Mouse (Mus musculus) heart, embryonic 13.5 days (tissue): ENCODE data around the gene Ttll4. TPM values are rescaled to one million over a fixed set of nuclear protein-coding genes. Genes with fewer than 3 reads are reported as not detected.

Source experiments
- ATAC-seq: fragments of 200-750 bp; cut with Nextera tagmentation; 2 replicates; pipeline ENCODE4 v1.8.0; 2017; ENCODE audit warnings: moderate TSS enrichment; ENCODE audit not compliant: insufficient number of reproducible peaks, low FRiP score, low TSS enrichment; ENCODE audit errors: extremely low read depth
- H3K27ac ChIP-seq: fragments of 300-500 bp; sonication (generic); replicated peaks from 2 replicates; pipeline ENCODE4 v1.5.1; 2015; ENCODE audit warnings: moderate library complexity, mild to moderate bottlenecking, inconsistent platforms
- H3K27me3 ChIP-seq: fragments of 300-500 bp; sonication (generic); replicated peaks from 2 replicates; pipeline ENCODE4 v1.6.1; 2015; ENCODE audit warnings: mild to moderate bottlenecking, inconsistent platforms
- H3K36me3 ChIP-seq: fragments of 300-500 bp; sonication (generic); 2 replicates; pipeline ENCODE4 v1.6.1; 2015; ENCODE audit warnings: mild to moderate bottlenecking, inconsistent platforms
- H3K4me1 ChIP-seq: fragments of 300-500 bp; sonication (generic); 2 replicates; pipeline ENCODE4 v1.6.1; 2015; ENCODE audit warnings: inconsistent platforms
- H3K4me2 ChIP-seq: fragments of 300-500 bp; sonication (generic); 2 replicates; pipeline ENCODE4 v1.6.1; 2015; ENCODE audit warnings: inconsistent platforms, mild to moderate bottlenecking, moderate library complexity
- H3K4me3 ChIP-seq: fragments of 300-500 bp; sonication (generic); 2 replicates; pipeline ENCODE4 v1.5.1; 2015; ENCODE audit warnings: moderate library complexity, mild to moderate bottlenecking, inconsistent platforms
- H3K9ac ChIP-seq: fragments of 300-500 bp; sonication (generic); 2 replicates; pipeline ENCODE4 v1.6.1; 2015; ENCODE audit warnings: inconsistent platforms, mild to moderate bottlenecking, moderate library complexity
- H3K9me3 ChIP-seq: fragments of 300-500 bp; sonication (generic); 2 replicates; pipeline ENCODE4 v1.6.1; 2016; ENCODE audit warnings: inconsistent platforms
- WGBS: fragments of 180-500 bp; shearing (Covaris S2); methylation state at CpG from one replicate; pipeline ENCODE4 v1.1.7; 2015; ENCODE audit warnings: mixed read lengths; 5-methylcytosine and 5-hydroxymethylcytosine counted together
- polyA plus RNA-seq: library from polyadenylated mRNA; unstranded; fragments of >200 nt; fragmentation: Nextera tagmentation; extraction: Ambion mirVana; gene quantifications from 2 replicates; pipeline ENCODE4 v1.2.1, GENCODE M21; 2015

Ttll4 gene
- 8.0 and 9.1 TPM in 2 replicates for polyA plus RNA-seq

GRCm38 (mm10) chr1:74661448-74662195 lies at the start of gene Ttll4:
Ttll4 (plus strand) TSS chr1:74661745.
- Histone ChIP-seq H3K9ac (peak within 1 kb of the TSS; percentile 93), H3K4me1 (peaks cover 37% of the 10 kb centered on the region), H3K4me2 (peak within 1 kb of the TSS; percentile 82), H3K9me3 (no peaks in the 10 kb centered on the region), H3K4me3 (peak within 1 kb of the TSS; percentile 78), H3K36me3 (0 out of 2 replicates have a peak, but pooled peaks cover 8% of the 10 kb centered on the region), H3K27me3 (no peaks in the 10 kb centered on the region), H3K27ac (peak within 1 kb of the TSS; percentile 86)
- ATAC-seq: peak; percentile 98
- 1% methylated on average over 62 of the region's 66 CpGs for WGBS

DNA sequence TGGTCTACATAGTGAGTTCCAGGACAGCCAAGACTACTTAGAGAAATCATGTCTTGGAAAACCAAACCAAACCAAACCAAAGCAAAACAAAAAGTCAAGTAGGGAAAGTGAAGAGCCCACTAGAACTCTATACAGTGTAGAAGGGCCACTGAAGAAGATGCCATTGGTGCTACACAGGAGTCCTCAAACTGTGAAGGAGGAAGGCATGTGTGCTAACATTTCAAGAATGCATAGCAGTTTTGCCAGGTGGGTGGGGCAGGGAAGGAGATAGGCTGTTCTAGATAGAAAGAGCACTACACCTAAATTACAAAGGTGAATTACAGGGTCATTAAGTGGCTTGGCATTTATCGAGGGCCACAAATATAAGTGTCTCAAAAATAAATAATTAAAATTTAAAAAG lies 37.4 kb upstream of the Ttll4 start:
- WGBS: 92% methylated on average over 1 of the region's 1 CpGs
- Histone ChIP-seq H3K27ac (no peak overlapping the region), H3K36me3 (no peaks in the 10 kb centered on the region), H3K27me3 (no peaks in the 10 kb centered on the region), H3K9ac (no peak overlapping the region), H3K4me1 (peaks cover 7% of the 10 kb centered on the region; the same call in 1 of the 2 replicates), H3K4me2 (no peak overlapping the region), H3K9me3 (no peaks in the 10 kb centered on the region), H3K4me3 (no peak overlapping the region)
- ATAC-seq: no peak

GRCm38 (mm10) chr1:74626076-74626475 lies 35.5 kb upstream of the Ttll4 start:
- H3K4me2 ChIP-seq: no peak overlapping the region
- no peaks in the 10 kb centered on the region for H3K9me3 ChIP-seq
- H3K27ac ChIP-seq: no peak overlapping the region
- 58% methylated on average over 4 of the region's 4 CpGs for WGBS
- no peak overlapping the region for H3K4me3 ChIP-seq
- H3K9ac ChIP-seq: no peak overlapping the region
- peaks cover 7% of the 10 kb centered on the region; the same call in 1 of the 2 replicates for H3K4me1 ChIP-seq
- H3K27me3 ChIP-seq: no peaks in the 10 kb centered on the region
- ATAC-seq: 0 out of 2 replicates have a peak, but pooled peaks have one; percentile 25
- H3K36me3 ChIP-seq: no peaks in the 10 kb centered on the region

- H3K36me3 ChIP-seq: no peaks in the 10 kb centered on the region
- H3K9me3 ChIP-seq: no peaks in the 10 kb centered on the region
- no peak overlapping the region for H3K4me2 ChIP-seq
- ATAC-seq: no peak
- peaks cover 7% of the 10 kb centered on the region; the same call in 1 of the 2 replicates for H3K4me1 ChIP-seq
- H3K27me3 ChIP-seq: no peaks in the 10 kb centered on the region
- WGBS: 53% methylated on average over 7 of the region's 7 CpGs
- H3K9ac ChIP-seq: no peak overlapping the region
- no peak overlapping the region for H3K27ac ChIP-seq
- no peak overlapping the region for H3K4me3 ChIP-seq
Observed at GRCm38 (mm10) chr1:74628001-74628400, 33.5 kb upstream of the Ttll4 start.

DNA sequence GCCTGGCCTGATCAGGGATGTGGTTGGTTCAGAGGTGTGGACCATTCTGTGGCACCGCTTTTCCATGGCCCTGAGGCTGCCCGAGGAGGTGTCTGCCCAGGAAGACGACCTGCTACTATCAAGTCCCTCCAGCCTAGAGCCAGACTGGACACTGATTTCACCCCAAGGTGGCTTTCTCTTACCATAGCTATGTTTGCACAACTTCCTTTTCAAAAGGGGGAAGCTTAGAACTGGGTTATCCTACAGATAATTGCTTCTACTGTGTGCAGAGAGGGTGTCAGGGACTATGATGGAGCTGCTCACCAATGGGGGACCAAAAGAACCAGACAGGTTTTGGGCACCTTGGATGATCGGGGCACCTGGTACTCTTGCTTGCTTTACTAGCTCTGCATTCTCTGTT lies 28.8 kb upstream of the Ttll4 start:
- Histone ChIP-seq H3K9ac (no peak overlapping the region), H3K27me3 (no peaks in the 10 kb centered on the region), H3K27ac (no peak overlapping the region), H3K4me3 (no peak overlapping the region), H3K9me3 (no peaks in the 10 kb centered on the region), H3K4me2 (no peak overlapping the region), H3K4me1 (no peaks in the 10 kb centered on the region), H3K36me3 (no peaks in the 10 kb centered on the region)
- no peak for ATAC-seq
- 77% methylated on average over 4 of the region's 4 CpGs for WGBS

- H3K4me2 ChIP-seq: peak overlapping the region; percentile 45
- no peak for ATAC-seq
- WGBS: 49% methylated on average over 2 of the region's 2 CpGs
- H3K27me3 ChIP-seq: no peaks in the 10 kb centered on the region
- H3K9ac ChIP-seq: no peak overlapping the region; the same call in 1 of the 2 replicates
- peaks cover 16% of the 10 kb centered on the region for H3K4me1 ChIP-seq
- H3K4me3 ChIP-seq: no peak overlapping the region
- H3K36me3 ChIP-seq: no peaks in the 10 kb centered on the region
- H3K27ac ChIP-seq: 0 out of 2 replicates have a peak overlapping the region, but pooled peaks have one; percentile 14
- no peaks in the 10 kb centered on the region for H3K9me3 ChIP-seq
Observed at GRCm38 (mm10) chr1:74643524-74643923, 18.0 kb upstream of the Ttll4 start.

- no peaks in the 10 kb centered on the region for H3K9me3 ChIP-seq
- peak overlapping the region; percentile 45 for H3K4me2 ChIP-seq
- H3K9ac ChIP-seq: no peak overlapping the region
- no peak for ATAC-seq
- no peaks in the 10 kb centered on the region for H3K36me3 ChIP-seq
- no peaks in the 10 kb centered on the region for H3K27me3 ChIP-seq
- H3K4me3 ChIP-seq: no peak overlapping the region
- peaks cover 16% of the 10 kb centered on the region for H3K4me1 ChIP-seq
- 0 out of 2 replicates have a peak overlapping the region, but pooled peaks have one; percentile 14 for H3K27ac ChIP-seq
Observed at GRCm38 (mm10) chr1:74643926-74644325, 17.6 kb upstream of the Ttll4 start.

- Histone ChIP-seq H3K4me2 (peak overlapping the region; percentile 82), H3K36me3 (0 out of 2 replicates have a peak, but pooled peaks cover 8% of the 10 kb centered on the region), H3K4me1 (peaks cover 45% of the 10 kb centered on the region), H3K4me3 (peak overlapping the region; percentile 78), H3K27me3 (no peaks in the 10 kb centered on the region), H3K9ac (peak overlapping the region; percentile 93), H3K9me3 (no peaks in the 10 kb centered on the region), H3K27ac (peak overlapping the region; percentile 86)
- WGBS: 3% methylated on average over 13 of the region's 13 CpGs
- ATAC-seq: no peak
Observed at GRCm38 (mm10) chr1:74662253-74662865, 814 bp downstream of the Ttll4 start.

GRCm38 (mm10) chr1:74665153-74665552 lies 3.6 kb downstream of the Ttll4 start:
- Histone ChIP-seq H3K4me3 (no peak overlapping the region), H3K36me3 (peaks cover 15% of the 10 kb centered on the region; the same call in 1 of the 2 replicates), H3K27ac (no peak overlapping the region), H3K9me3 (no peaks in the 10 kb centered on the region), H3K9ac (peak overlapping the region; percentile 44; the same call in 1 of the 2 replicates), H3K4me2 (no peak overlapping the region), H3K4me1 (peaks cover 57% of the 10 kb centered on the region), H3K27me3 (no peaks in the 10 kb centered on the region)
- no peak for ATAC-seq
- WGBS: 39% methylated on average over 6 of the region's 6 CpGs

GRCm38 (mm10) chr1:74668371-74668770 lies 6.8 kb downstream of the Ttll4 start:
- no peak overlapping the region for H3K9ac ChIP-seq
- H3K27ac ChIP-seq: peak overlapping the region; percentile 16; the same call in 1 of the 2 replicates
- no peak overlapping the region for H3K4me2 ChIP-seq
- no peak overlapping the region for H3K4me3 ChIP-seq
- 58% methylated on average over 3 of the region's 3 CpGs for WGBS
- H3K9me3 ChIP-seq: no peaks in the 10 kb centered on the region
- no peak for ATAC-seq
- peaks cover 55% of the 10 kb centered on the region for H3K4me1 ChIP-seq
- H3K36me3 ChIP-seq: peaks cover 35% of the 10 kb centered on the region
- H3K27me3 ChIP-seq: no peaks in the 10 kb centered on the region

DNA sequence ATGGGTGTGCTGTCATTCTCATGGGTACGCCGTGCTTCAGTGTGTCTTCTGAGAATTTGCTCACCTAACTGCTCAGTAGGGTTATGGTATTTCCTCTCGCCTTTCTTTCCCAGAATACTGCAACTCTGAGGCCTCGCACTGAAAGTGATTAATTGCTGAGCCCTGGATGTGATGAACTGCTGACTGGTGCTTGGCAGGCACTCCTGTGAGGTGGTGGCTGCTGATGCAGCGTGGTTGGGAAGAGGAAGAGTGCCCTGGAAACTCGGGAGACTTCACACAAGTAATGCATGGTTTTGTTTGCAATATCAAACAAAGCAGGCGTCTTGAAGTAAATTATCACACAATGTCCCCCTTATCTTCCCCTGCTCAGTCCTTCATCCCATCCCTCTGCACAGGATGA lies 11.2 kb downstream of the Ttll4 start:
- H3K4me3 ChIP-seq: no peak overlapping the region
- no peak for ATAC-seq
- H3K4me2 ChIP-seq: no peak overlapping the region
- H3K27ac ChIP-seq: no peak overlapping the region
- WGBS: 41% methylated on average over 7 of the region's 7 CpGs
- H3K9me3 ChIP-seq: no peaks in the 10 kb centered on the region
- H3K9ac ChIP-seq: 0 out of 2 replicates have a peak overlapping the region, but pooled peaks have one; percentile 24
- H3K36me3 ChIP-seq: peaks cover 41% of the 10 kb centered on the region
- H3K27me3 ChIP-seq: no peaks in the 10 kb centered on the region
- peaks cover 21% of the 10 kb centered on the region for H3K4me1 ChIP-seq
